Mouse (Mus musculus) embryonic fibroblast, embryonic 13.5 days (primary cell): ENCODE data around the gene Rassf1. TPM values are rescaled to one million over a fixed set of nuclear protein-coding genes. Genes with fewer than 3 reads are reported as not detected.

Source experiments
- H3K27ac ChIP-seq: 2 replicates; pipeline ENCODE4 v1.5.1; 2012; ENCODE audit warnings: low read length, control low read depth, inconsistent platforms; ENCODE audit not compliant: insufficient read depth
- H3K4me1 ChIP-seq: 2 replicates; pipeline ENCODE4 v1.6.1; 2011; ENCODE audit warnings: low read length; ENCODE audit not compliant: control insufficient read depth, insufficient read depth
- H3K4me3 ChIP-seq: 2 replicates; pipeline ENCODE4 v1.5.1; 2011; ENCODE audit warnings: mild to moderate bottlenecking, control low read depth, low read length; ENCODE audit not compliant: insufficient read depth
- CTCF ChIP-seq: IDR thresholded peaks from 2 replicates; pipeline ENCODE4 v1.5.1; 2011; ENCODE audit warnings: mild to moderate bottlenecking, control low read depth, low read length, moderate library complexity, borderline replicate concordance; ENCODE audit not compliant: insufficient read depth
- POLR2A ChIP-seq: IDR thresholded peaks from 2 replicates; pipeline ENCODE4 v1.6.1; 2011; ENCODE audit warnings: low read depth, mild to moderate bottlenecking, control low read depth, low read length, moderate library complexity
- polyA plus RNA-seq: library from polyadenylated mRNA; stranded (reverse); fragments of >200 nt; gene quantifications from 2 replicates; pipeline ENCODE4 v1.2.4, GENCODE M21; 2011; ENCODE audit warnings: low read depth; ENCODE audit not compliant: missing spikeins, insufficient read length

Rassf1 gene
- polyA plus RNA-seq, 1 experiment, result 72.6 TPM

GRCm38 (mm10) chr9:107586974-107587832, 35.8 kb downstream of the Rassf1 start, which contains the start of gene Ifrd2:
Gene Ifrd2, plus strand, starts transcription at chr9:107587642.
- Histone ChIP-seq H3K27ac (no peak within 1 kb of the TSS), H3K4me1 (peaks cover 5% of the 10 kb centered on the region; the same call in 1 of the 2 replicates), H3K4me3 (peak within 1 kb of the TSS; percentile 78)
- TF ChIP-seq POLR2A (peak; percentile 71), CTCF (no peak)

GRCm38 (mm10) chr9:107587833-107588639, 36.7 kb downstream of the Rassf1 start:
- Histone ChIP-seq H3K4me1 (peaks cover 5% of the 10 kb centered on the region; the same call in 1 of the 2 replicates), H3K27ac (no peak overlapping the region), H3K4me3 (peak overlapping the region; percentile 78)
- TF ChIP-seq CTCF, result no peak
- TF ChIP-seq POLR2A, result no peak

- no peak overlapping the region for H3K4me3 ChIP-seq
- no peak overlapping the region for H3K27ac ChIP-seq
- H3K4me1 ChIP-seq, result peaks cover 5% of the 10 kb centered on the region; the same call in 1 of the 2 replicates
- TF ChIP-seq CTCF (no peak), POLR2A (no peak)
Observed at GRCm38 (mm10) chr9:107590058-107590772, 38.9 kb downstream of the Rassf1 start.

GRCm38 (mm10) chr9:107590773-107591060, 39.4 kb downstream of the Rassf1 start:
- Histone ChIP-seq H3K27ac (no peak overlapping the region), H3K4me1 (peaks cover 5% of the 10 kb centered on the region; the same call in 1 of the 2 replicates), H3K4me3 (no peak overlapping the region)
- no peak for TF ChIP-seq POLR2A
- no peak for TF ChIP-seq CTCF

GRCm38 (mm10) chr9:107593101-107593976, 42.0 kb downstream of the Rassf1 start:
- TF ChIP-seq CTCF, result no peak
- no peak for TF ChIP-seq POLR2A

GRCm38 (mm10) chr9:107594281-107595062, 43.1 kb downstream of the Rassf1 start:
- no peak overlapping the region for H3K27ac ChIP-seq
- no peak for TF ChIP-seq CTCF
- TF ChIP-seq POLR2A, result no peak
- no peak overlapping the region for H3K4me3 ChIP-seq
- H3K4me1 ChIP-seq, result no peaks in the 10 kb centered on the region

More at GRCm38 (mm10) chr9:107593101-107593976, 42.0 kb downstream of the Rassf1 start:
- peaks cover 5% of the 10 kb centered on the region; the same call in 1 of the 2 replicates for H3K4me1 ChIP-seq
- no peak overlapping the region for H3K4me3 ChIP-seq
- H3K27ac ChIP-seq, result no peak overlapping the region

GRCm38 (mm10) chr9:107596619-107597569, 45.5 kb downstream of the Rassf1 start:
- H3K4me3 ChIP-seq, result no peak overlapping the region
- no peak overlapping the region for H3K27ac ChIP-seq
- TF ChIP-seq POLR2A (no peak), CTCF (no peak)
- no peaks in the 10 kb centered on the region for H3K4me1 ChIP-seq
